Mouse (Mus musculus): ENCODE measurements around the gene Robo2. TPM values are rescaled to one million over a fixed set of nuclear protein-coding genes. Genes with fewer than 3 reads are reported as not detected.

Gene Robo2
- total RNA-seq, 1 experiment from 2014 or later = 9.3 TPM

DNA sequence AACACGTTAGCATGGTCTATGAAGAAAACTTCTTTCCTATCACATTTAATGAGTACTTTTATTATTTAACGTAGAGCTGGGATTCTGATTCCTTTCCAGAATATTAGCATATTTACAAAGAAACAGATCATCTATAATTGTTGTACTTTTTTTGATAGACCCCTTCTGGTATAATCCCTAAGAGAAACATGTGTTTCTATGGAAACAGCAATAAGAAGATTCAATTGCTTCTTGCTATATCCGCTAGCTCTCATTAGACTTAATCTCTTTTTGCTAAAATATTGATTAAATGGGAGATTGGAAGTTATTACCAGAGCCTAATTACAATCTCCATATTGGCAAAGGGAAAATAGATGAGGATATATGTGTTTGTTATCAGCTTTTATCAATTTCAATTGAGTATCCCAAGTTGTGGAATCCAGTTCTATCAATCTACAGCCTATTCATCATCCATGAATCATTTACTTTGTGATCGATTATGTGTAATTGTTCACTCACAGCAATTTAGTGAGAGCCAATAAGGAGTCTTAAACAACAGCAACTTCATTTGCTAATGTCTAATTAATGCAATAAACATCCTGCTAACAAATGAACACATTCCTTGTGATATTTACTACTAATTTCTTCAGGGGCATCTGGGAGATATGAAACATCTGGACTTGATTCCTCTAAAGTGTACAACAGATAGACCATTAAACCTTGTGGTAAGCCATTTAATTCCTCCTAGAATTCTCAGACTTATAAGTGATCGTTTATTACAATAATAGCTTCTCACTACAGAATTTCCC, 472.0 kb downstream of the Robo2 start:
- no peak for DNase-seq

DNA sequence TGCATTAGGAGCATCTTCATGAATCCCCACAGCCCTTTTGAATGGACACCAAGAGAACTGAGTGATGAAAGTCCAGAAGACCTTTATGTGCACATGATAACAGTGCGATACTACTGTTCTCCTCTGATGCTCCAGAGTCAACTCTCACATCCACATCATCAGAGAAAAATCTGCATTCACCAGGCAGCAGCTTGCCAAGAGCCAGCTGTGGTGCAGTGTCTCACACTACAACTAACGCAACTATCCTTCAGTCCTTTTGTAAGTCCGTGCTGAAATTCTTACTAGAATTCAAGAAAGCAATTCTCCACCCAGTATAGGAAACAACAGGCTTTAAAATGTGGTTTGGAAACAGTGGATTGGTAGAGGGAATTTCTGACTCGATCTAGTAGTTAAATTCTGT, 481.3 kb downstream of the Robo2 start:
- DNase-seq = no peak

DNA sequence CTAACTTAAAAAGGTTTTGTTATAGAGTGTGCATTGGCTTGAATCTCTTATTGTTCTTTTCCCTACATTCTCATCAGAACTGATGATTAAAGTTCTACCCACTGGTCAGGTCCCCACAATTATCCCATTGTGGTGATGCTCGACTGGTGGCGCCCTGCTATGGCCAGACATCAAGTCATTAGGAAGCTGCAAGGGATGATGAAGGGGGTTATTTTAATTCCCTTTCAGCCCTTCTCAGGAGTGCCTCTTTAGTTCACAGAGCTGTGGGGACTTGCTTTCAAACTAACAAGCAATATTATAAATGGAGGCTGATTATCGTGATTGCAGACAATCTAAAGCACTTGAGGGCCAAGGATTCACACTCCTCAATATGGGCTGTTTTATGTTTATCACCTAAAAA, 484.1 kb downstream of the Robo2 start:
- no peak for DNase-seq

DNA sequence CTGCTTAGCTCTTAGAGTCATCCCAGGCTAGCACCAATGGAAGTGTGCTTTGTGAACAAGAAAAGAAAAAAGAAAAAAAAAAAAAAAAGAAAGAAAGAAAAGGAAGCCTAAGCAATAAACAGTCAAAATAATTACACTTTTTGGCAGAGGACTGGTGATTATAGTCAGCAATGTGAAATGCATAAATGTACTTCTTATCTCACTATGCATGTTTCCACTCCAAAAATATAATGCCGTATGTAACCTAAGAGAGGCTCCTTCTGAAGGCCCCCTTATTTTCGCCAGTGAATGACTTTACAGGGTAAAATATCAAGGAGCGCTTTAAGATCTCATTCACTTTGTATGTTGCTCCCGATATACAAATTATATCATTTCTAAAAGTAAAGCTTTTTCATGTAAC, 496.2 kb downstream of the Robo2 start:
- DNase-seq = no peak

DNA sequence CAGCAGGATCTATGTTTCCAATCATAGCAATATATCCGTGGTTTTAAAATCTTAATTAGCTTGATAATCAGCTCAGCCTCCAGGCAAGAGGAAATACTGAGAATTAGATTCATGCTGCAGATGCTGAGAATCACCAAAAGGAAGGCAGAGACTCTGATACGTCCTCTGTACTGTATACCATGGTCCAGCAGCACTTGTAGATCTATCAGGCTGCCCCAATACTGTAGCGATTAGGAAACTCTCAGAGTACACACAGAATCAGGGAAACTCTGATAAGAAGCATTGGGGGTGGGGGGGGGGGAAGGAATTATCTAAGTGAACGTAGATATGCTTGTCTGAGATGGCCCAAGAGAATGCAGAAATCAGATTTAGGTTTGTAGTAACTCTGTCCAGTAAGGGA, 496.7 kb downstream of the Robo2 start:
- DNase-seq = no peak

DNA sequence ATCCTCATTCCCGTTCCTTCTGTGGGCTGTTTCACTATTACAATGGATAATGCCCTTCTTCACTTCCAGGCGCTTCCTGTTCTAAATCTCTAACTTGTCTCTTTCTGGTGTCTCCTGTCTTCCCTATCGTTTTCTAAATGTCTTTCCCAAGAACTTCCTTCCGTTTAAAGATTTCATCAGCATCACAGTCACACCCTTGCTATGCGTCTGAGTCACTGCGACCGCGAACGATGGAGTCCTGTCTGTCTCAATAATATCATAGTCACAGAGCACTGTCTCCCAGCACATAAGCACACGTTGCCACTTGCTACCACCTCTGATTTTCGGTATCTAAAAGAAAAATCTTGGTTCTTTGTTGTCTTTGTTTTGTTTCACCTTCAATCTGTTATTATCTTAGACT, 503.1 kb downstream of the Robo2 start:
- DNase-seq = no peak

DNA sequence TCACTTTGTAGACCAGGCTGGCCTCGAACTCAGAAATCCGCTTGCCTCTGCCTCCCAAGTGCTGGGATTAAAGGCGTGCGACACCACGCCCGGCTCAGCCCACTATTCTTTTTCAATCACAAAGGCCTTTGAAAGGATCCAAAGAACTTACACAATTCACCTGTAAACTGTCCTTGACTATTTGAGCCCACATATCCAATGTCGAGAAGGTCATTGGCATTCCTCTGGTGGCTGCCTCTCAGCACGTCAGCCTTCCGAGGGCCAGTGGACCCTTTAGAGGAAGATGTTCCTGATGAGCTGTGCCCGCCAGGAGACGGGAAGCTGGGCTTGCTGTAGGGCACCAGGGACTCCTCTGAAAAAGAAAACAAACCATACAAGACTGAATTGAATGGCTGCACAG, 514.8 kb downstream of the Robo2 start:
- DNase-seq = no peak

DNA sequence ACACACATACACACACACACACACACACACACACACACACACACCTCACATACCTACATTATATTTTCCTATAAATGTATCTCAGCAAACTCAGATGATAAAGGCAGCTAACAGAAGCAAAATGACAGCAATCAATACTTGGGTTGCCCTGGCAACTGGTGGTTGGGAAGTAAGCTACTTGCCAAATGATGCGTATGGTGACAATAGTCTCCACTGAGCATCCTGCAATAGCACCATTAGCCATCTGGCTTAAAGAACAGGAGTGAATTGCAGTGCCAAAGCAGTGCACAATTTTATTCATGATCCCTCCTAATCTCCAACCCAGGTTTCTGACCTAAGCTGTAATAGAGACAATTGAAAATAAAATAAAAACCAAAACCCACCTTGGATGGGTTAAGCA, 529.7 kb downstream of the Robo2 start:
- no peak for DNase-seq

DNA sequence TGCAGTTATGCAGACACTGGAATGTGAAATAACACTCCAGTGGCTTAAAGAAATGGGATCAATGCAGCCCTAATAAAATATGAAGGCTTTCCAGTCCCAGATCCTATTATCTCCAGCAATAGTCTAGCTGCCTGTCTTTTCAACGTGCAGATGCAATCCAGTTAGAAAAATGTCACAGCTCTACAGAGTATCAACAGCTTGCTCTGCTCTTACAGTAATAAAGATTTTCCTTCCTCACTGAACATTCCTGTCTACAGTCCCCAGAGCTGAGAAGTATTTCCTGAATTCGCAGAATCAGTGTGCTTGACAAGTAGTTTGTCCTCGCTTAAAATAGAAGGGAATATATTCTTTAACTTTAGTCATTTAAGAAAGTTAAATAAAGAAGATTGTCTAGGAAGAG, 533.7 kb downstream of the Robo2 start:
- no peak for DNase-seq

DNA sequence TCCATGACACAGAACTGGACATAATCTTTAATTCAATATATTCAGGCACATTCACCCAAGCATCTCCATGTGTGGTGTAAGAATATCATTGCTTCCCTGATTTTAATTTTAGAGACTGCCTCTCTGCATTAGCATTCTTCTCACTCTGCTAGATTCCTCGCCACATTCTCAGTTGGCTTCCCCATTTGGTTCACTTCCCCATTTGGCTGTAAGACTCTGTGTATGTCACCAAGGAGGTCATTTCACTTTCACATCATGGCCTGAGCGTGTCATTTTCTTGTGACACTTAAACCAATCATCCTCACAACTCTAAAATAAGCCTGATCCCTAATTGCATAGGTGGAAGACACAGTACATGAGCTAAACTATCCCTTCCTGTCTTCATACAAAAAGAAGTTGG, 536.6 kb downstream of the Robo2 start:
- no peak for DNase-seq

DNA sequence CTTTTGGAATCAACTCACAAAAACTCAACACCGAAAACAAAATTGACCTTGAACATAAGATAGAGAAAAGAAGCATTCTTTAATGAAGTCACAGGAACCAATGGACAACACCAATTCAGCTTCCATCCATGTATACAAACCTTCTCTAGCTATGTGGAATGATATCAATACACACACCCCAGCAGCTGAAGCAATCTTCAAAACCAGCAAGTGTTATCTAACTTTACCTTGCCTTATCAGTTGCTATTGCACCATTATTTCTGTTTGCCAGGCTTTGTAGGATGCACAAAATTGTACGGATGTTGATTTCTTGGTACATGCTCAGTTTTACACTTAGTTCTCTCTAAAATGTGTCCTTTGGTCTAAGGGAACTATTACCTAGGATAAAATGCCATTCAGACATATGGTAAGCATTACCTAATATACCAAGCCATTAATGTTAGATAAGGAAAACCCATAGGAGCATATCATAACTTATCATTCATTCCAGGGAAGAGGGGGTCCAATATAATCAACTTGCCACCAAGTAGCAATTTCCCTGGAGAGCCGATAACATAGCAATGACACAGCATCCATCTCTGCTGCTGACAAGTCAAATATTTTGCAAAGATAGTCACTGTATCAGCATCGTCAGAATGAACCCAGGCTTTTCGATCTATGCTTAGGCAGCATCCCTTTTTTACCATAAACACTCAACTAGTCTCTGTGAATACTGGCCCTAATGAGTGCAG, 537.6 kb downstream of the Robo2 start:
- no peak for DNase-seq

DNA sequence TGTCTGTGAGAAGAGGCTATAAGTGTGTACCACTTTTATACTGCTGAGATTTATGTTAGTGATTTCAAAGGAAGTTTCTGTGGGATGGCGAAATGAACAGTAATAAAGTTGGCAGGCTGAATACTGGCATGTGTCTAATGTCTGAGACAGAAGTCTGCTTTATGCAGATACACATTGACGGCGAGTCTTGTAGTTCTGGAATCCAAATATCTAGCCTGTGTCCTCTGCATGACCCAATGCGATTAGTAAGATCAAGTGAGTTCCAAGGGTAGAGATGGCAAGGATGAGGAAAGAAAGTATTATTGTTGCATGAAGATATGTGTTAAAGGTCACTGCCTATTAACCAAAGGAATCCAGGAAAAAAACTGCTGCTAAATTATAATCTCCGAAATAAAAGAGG, 541.3 kb downstream of the Robo2 start:
- no peak for DNase-seq

DNA sequence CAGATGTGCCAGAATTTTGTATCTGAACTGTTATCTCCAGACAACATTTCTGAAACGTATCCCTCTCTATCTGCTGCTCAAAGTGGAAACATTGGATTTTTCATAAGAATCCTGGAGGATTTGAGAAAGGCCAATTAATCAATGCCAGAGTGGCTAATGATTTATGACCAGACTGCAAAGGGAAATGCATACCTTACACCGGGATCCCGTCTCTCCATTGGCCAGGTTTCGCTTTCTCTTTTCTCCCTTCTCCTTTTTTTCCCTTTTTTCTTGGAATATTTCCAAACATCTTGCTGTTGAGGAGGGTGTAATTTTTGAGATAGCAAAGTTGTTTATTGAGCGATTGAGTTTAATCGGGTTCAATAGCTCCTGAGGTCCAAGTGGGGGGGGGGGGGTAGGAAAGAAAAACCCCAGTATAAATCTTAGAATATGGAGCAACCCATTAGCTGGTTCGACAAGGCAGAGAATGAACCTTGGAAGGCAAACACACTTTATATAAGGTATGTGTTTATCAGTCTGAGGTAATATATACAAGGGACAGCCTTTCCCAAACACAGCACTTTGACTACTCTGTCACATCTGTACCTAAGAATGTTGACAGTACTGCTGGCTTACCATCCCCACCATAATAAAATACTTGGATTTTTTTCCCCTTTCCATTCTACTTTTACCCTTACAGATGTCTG, 542.0 kb downstream of the Robo2 start:
- DNase-seq = no peak

DNA sequence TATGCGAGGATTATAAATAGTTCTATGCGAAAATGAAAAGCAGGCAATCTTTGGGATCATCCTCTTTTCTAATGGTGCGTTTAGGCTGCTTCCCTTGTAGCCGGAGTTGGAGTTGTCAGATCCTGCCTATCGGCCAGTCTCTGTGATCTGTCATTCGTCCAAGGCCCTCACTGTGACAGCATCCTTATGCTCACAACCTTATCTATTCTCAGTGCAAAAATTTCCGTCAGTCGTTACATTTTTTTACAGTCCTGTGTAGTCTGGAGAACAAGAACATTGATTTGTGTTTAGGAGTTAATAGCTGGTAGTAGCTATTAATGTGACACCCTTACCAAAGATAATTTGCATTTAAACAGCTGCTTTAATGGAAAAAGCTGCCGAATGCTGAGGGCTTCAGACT, 547.0 kb downstream of the Robo2 start:
- DNase-seq = no peak

DNA sequence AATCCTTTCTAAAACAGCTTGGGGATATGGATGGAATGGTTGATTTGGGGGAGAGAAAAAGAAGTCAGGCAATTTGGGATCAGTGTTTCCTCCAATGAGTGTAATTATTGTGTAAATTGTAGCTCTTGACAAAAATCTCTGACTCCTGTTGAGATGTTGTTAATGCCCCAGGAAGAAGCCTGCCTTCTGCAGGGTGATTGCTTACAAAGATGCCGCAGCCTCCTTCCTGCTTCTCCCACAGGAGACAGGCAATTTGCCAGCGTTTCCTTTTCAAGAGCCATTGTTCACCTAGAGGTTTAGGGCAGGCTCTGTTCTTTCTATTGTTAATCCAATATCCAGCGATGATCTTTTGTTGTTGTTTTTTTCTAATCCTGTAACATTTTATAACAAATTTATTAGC, 547.9 kb downstream of the Robo2 start:
- DNase-seq = peak; percentile 8

DNA sequence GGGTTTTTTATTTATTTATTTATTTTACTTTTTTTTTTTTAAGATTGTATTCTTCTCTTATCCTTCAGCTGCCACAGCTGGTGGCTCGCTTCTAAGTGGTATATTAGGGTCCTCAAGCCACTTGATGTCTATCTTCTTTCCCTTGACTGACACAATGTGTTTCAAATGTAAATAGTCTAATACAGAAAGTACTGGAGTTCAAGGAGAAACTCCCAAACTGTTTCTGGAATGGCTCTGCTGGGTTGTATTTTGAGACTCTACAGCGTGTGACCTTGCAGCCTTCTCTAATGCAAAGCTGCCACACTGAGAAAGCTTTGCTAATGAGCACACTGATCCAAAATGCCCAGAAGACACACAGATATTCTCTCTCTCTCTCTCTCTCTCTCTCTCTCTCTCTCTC, 552.9 kb downstream of the Robo2 start:
- no peak for DNase-seq

DNA sequence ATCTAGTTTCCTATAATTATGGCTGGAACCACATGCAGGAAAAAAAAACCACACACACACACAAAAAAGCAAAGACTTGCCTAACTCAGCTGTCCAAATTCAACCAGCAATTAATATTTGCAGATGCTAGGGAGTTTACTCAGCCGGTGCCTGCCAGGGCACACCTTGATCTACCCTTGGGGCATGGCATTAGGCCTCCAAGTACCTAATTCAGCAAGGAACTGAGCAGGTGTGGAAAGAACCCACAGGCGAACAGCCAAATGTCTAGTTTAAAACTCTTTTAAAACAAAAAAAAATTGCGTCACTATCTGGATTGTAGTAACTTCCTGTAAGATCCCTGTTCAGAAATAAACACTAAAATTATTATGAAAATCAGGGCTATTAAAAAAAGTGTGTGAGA, 555.8 kb downstream of the Robo2 start:
- DNase-seq = no peak

Small RNA genes lying within 50 kb of the gene (microRNA-seq; reads per million reads assigned to microRNA genes)
- gene Gm24272 = 0 reads per million in 2 experiments
- 0 reads per million in 2 experiments for gene Mir691

Measured in adrenal gland, postnatal 14 days (tissue).